Mouse (Mus musculus) midbrain, embryonic 13.5 days (tissue): ENCODE measurements at regions not wholly inside any gene's neighbourhood (a gene's known extent, or its start where the extent isn't known, plus 50 kb on each side); places are given as distances from the start of the nearest gene placed in this dataset.

Experiments
- ATAC-seq: fragments of 200-750 bp; cut with Nextera tagmentation; 2 replicates; pipeline ENCODE4 v1.8.0; 2017; ENCODE audit warnings: mild to moderate bottlenecking, moderate TSS enrichment, moderate library complexity
- H3K27ac ChIP-seq: fragments of 300-500 bp; sonication (generic); 2 replicates; pipeline ENCODE4 v1.5.1; 2015; ENCODE audit warnings: inconsistent platforms, mild to moderate bottlenecking, moderate library complexity
- H3K27me3 ChIP-seq: fragments of 300-500 bp; sonication (generic); 2 replicates; pipeline ENCODE4 v1.6.1; 2015; ENCODE audit warnings: mild to moderate bottlenecking, inconsistent platforms
- H3K36me3 ChIP-seq: fragments of 300-500 bp; sonication (generic); 2 replicates; pipeline ENCODE4 v1.6.1; 2015; ENCODE audit warnings: mild to moderate bottlenecking, inconsistent platforms
- H3K4me1 ChIP-seq: fragments of 300-500 bp; sonication (generic); replicated peaks from 2 replicates; pipeline ENCODE4 v1.6.1; 2015; ENCODE audit warnings: inconsistent platforms
- H3K4me2 ChIP-seq: fragments of 300-500 bp; sonication (generic); replicated peaks from 2 replicates; pipeline ENCODE4 v1.6.1; 2015; ENCODE audit warnings: moderate library complexity, mild to moderate bottlenecking, inconsistent platforms
- H3K4me3 ChIP-seq: fragments of 300-500 bp; sonication (generic); replicated peaks from 2 replicates; pipeline ENCODE4 v1.5.1; 2015; ENCODE audit warnings: mild to moderate bottlenecking, inconsistent platforms
- H3K9ac ChIP-seq: fragments of 300-500 bp; sonication (generic); replicated peaks from 2 replicates; pipeline ENCODE4 v1.6.1; 2015; ENCODE audit warnings: mild to moderate bottlenecking, inconsistent platforms
- H3K9me3 ChIP-seq: fragments of 300-500 bp; sonication (generic); 2 replicates; pipeline ENCODE4 v1.6.1; 2016; ENCODE audit warnings: mild to moderate bottlenecking, inconsistent platforms
- WGBS: fragments of 180-500 bp; shearing (Covaris S2); methylation state at CpG from one replicate; pipeline ENCODE4 v1.1.7; 2015; 5-methylcytosine and 5-hydroxymethylcytosine counted together

- no peak for ATAC-seq
- Histone ChIP-seq H3K4me2 (no peak overlapping the region), H3K36me3 (no peaks in the 10 kb centered on the region), H3K9ac (no peak overlapping the region), H3K27ac (no peak overlapping the region), H3K27me3 (no peaks in the 10 kb centered on the region), H3K9me3 (no peaks in the 10 kb centered on the region), H3K4me1 (peaks cover 18% of the 10 kb centered on the region), H3K4me3 (no peak overlapping the region)
- WGBS = 84% methylated on average over 3 of the region's 3 CpGs
Observed at GRCm38 (mm10) chr7:95352133-95352532, 818.9 kb upstream of the Tenm4 start.

GRCm38 (mm10) chr7:95354991-95355390 lies 816.1 kb upstream of the Tenm4 start:
- H3K9ac ChIP-seq = no peak overlapping the region
- no peak overlapping the region for H3K27ac ChIP-seq
- H3K36me3 ChIP-seq = no peaks in the 10 kb centered on the region
- peak; percentile 56; the same call in 1 of the 2 replicates for ATAC-seq
- H3K4me2 ChIP-seq = no peak overlapping the region
- no peaks in the 10 kb centered on the region for H3K9me3 ChIP-seq
- H3K27me3 ChIP-seq = no peaks in the 10 kb centered on the region
- H3K4me1 ChIP-seq = peaks cover 20% of the 10 kb centered on the region
- no peak overlapping the region for H3K4me3 ChIP-seq
- 73% methylated on average over 2 of the region's 2 CpGs for WGBS

GRCm38 (mm10) chr7:95358732-95359131 lies 812.3 kb upstream of the Tenm4 start:
- no peaks in the 10 kb centered on the region for H3K9me3 ChIP-seq
- 16% methylated on average over 4 of the region's 4 CpGs for WGBS
- no peak overlapping the region for H3K9ac ChIP-seq
- no peak overlapping the region for H3K27ac ChIP-seq
- no peak overlapping the region for H3K4me3 ChIP-seq
- no peaks in the 10 kb centered on the region for H3K36me3 ChIP-seq
- H3K4me1 ChIP-seq = 0 out of 2 replicates have a peak, but pooled peaks cover 5% of the 10 kb centered on the region
- no peak for ATAC-seq
- no peaks in the 10 kb centered on the region for H3K27me3 ChIP-seq
- H3K4me2 ChIP-seq = no peak overlapping the region

- Histone ChIP-seq H3K27ac (no peak overlapping the region), H3K4me3 (no peak overlapping the region), H3K27me3 (no peaks in the 10 kb centered on the region), H3K4me1 (0 out of 2 replicates have a peak, but pooled peaks cover 5% of the 10 kb centered on the region), H3K9me3 (no peaks in the 10 kb centered on the region), H3K36me3 (no peaks in the 10 kb centered on the region), H3K4me2 (no peak overlapping the region), H3K9ac (no peak overlapping the region)
- 74% methylated on average over 6 of the region's 6 CpGs for WGBS
- no peak for ATAC-seq
Observed at GRCm38 (mm10) chr7:95359154-95359553, 811.9 kb upstream of the Tenm4 start.
